Mouse (Mus musculus) hindbrain, embryonic 13.5 days (tissue): ENCODE measurements around the gene Epb41l5. TPM values are rescaled to one million over a fixed set of nuclear protein-coding genes. Genes with fewer than 3 reads are reported as not detected.
A peak's percentile ranks its signal among the peaks of the same experiment; 100 is the strongest.

Source experiments
- ATAC-seq: fragments of 200-750 bp; cut with Nextera tagmentation; 2 replicates; pipeline ENCODE4 v1.8.0; 2017; ENCODE audit warnings: moderate TSS enrichment; ENCODE audit not compliant: low FRiP score
- H3K27ac ChIP-seq: fragments of 300-500 bp; sonication (generic); 2 replicates; pipeline ENCODE4 v1.5.1; 2015; ENCODE audit warnings: inconsistent platforms, mild to moderate bottlenecking, moderate library complexity
- H3K27me3 ChIP-seq: fragments of 300-500 bp; sonication (generic); 2 replicates; pipeline ENCODE4 v1.6.1; 2015; ENCODE audit warnings: mild to moderate bottlenecking, inconsistent platforms
- H3K36me3 ChIP-seq: fragments of 300-500 bp; sonication (generic); 2 replicates; pipeline ENCODE4 v1.6.1; 2015; ENCODE audit warnings: mild to moderate bottlenecking, inconsistent platforms
- H3K4me1 ChIP-seq: fragments of 300-500 bp; sonication (generic); replicated peaks from 2 replicates; pipeline ENCODE4 v1.6.1; 2015; ENCODE audit warnings: inconsistent platforms
- H3K4me2 ChIP-seq: fragments of 300-500 bp; sonication (generic); 2 replicates; pipeline ENCODE4 v1.6.1; 2015; ENCODE audit warnings: inconsistent platforms, mild to moderate bottlenecking, moderate library complexity
- H3K4me3 ChIP-seq: fragments of 300-500 bp; sonication (generic); 2 replicates; pipeline ENCODE4 v1.5.1; 2015; ENCODE audit warnings: mild to moderate bottlenecking, inconsistent platforms
- H3K9ac ChIP-seq: fragments of 300-500 bp; sonication (generic); 2 replicates; pipeline ENCODE4 v1.6.1; 2015; ENCODE audit warnings: mild to moderate bottlenecking, inconsistent platforms
- H3K9me3 ChIP-seq: fragments of 300-500 bp; sonication (generic); 2 replicates; pipeline ENCODE4 v1.6.1; 2016; ENCODE audit warnings: inconsistent platforms
- WGBS: fragments of 180-500 bp; shearing (Covaris S2); methylation state at CpG from one replicate; pipeline ENCODE4 v1.1.7; 2015; 5-methylcytosine and 5-hydroxymethylcytosine counted together
- polyA plus RNA-seq: library from polyadenylated mRNA; unstranded; fragments of >200 nt; fragmentation: Nextera tagmentation; extraction: Ambion mirVana; gene quantifications from 2 replicates; pipeline ENCODE4 v1.2.1, GENCODE M21; 2015

Gene Epb41l5
- polyA plus RNA-seq, result 18.5 and 19.0 TPM in 2 replicates

DNA sequence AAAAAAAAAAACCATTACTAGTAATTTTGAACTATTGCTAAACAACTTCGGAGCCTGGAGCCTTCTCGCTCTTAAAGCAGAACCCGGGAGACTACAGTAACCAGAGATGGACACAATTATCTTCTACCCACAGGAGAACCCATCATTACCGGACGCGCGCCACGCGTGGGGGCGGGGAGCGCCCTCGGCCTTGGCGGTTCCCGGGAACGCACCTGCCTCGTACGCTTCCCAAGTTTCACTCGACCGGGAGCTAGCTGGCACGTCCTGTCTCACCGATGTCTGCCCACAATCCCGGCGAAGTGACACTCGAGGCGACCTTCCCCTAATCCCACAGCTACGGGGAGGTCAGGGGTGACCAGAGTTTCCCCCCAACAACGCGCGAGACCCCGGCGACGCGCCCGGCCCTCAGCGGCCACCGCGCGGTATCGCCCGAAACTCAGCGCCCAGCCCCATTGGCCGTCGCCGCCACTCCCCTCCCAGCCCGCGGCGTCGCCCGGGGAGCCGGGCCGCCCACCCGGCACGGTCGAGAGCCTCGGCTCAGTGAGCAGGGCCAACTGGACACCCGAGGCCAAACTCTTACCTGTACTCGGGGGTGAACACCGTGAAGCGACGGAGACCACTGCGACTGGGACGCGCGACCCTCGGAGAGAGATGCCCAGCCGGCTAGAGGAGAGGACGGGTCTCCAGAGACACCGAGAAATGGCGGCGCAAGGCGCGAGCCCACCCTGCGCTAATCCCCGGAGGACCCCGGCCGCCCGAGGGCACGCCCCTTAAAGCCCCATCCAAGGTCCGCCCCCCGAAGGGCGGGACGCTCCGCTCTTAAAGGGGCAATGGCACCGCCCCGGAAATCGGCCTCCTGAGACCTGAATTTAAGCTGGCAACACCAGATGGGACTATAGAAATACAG lies at the start of gene Epb41l5:
Gene Epb41l5, minus strand, starts transcription at position 796 of the 907 bp plus-strand sequence.
- peak within 1 kb of the TSS; percentile 72 for H3K4me3 ChIP-seq
- WGBS, result under 1% methylated on average over 86 of the region's 86 CpGs
- ATAC-seq, result peak; percentile 97
- peaks cover 8% of the 10 kb centered on the region; the same call in 1 of the 2 replicates for H3K4me1 ChIP-seq
- H3K36me3 ChIP-seq, result no peaks in the 10 kb centered on the region
- peak within 1 kb of the TSS; percentile 75 for H3K27ac ChIP-seq
- peak within 1 kb of the TSS; percentile 64 for H3K4me2 ChIP-seq
- no peaks in the 10 kb centered on the region for H3K9me3 ChIP-seq
- H3K9ac ChIP-seq, result peak within 1 kb of the TSS; percentile 77
- H3K27me3 ChIP-seq, result no peaks in the 10 kb centered on the region

DNA sequence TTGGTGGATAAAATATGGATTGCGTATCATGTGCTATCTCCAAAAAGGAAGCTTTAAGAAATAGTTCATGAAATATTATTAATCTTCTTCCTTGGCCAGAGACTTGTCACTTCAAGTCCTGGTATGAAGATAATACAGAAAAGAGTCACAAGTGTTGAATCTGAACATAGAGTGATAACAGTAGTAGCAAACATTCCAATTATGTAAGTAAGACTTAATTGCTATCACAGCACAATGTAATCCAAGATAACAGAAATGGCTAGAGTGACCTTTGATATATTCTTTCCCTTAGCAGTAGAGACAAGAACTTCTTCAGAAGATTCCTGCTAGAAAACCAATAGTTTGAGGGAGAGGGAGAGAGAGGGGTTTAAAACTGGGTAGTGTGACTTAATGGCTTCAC lies 48.1 kb upstream of the Epb41l5 start:
- no peaks in the 10 kb centered on the region for H3K4me1 ChIP-seq
- no peaks in the 10 kb centered on the region for H3K27me3 ChIP-seq
- 96% methylated on average over 1 of the region's 1 CpGs for WGBS
- no peak for ATAC-seq
- H3K9ac ChIP-seq, result no peak overlapping the region
- H3K4me3 ChIP-seq, result no peak overlapping the region
- H3K9me3 ChIP-seq, result no peaks in the 10 kb centered on the region
- H3K27ac ChIP-seq, result no peak overlapping the region
- H3K4me2 ChIP-seq, result no peak overlapping the region
- H3K36me3 ChIP-seq, result peaks cover 25% of the 10 kb centered on the region

DNA sequence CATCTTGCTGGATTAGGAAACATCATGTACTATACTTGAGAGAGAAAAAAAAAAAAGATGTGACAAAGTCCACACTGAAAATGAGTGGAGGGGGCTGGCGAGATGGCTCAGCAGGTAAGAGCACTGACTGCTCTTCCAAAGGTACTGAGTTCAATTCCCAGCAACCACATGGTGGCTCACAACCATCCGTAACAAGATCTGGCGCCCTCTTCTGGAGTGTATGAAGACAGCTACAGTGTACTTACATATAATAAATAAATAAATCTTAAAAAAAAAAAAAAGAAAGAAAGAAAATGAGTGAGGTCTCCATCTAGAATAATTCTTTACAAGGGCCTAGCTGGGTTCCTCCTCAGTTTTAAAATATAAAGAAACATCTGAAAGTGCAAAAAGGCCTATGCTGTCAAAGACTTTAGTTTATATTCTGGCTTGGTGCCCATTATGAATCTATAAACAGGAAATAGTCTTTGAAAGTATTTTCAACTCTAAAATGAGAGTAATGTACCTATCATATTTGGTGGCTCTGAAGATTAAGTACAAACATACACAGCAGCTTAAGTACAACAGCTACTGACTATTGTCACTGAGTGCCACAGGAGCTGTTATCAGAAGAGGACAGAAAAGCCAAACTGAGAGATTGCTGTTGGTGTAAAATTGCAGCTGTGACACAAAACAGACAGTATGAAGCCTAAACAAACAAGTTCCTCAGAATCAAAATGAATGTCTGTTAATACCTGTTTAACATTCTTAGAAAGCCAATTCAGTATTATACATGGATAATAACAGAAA lies 37.2 kb upstream of the Epb41l5 start:
- H3K4me3 ChIP-seq, result no peak overlapping the region
- no peak overlapping the region for H3K4me2 ChIP-seq
- no peak overlapping the region for H3K27ac ChIP-seq
- peaks cover 17% of the 10 kb centered on the region for H3K36me3 ChIP-seq
- no peak overlapping the region for H3K9ac ChIP-seq
- H3K4me1 ChIP-seq, result no peaks in the 10 kb centered on the region
- H3K27me3 ChIP-seq, result no peaks in the 10 kb centered on the region
- H3K9me3 ChIP-seq, result no peaks in the 10 kb centered on the region
- WGBS, result 96% methylated on average over 3 of the region's 3 CpGs
- ATAC-seq, result no peak

DNA sequence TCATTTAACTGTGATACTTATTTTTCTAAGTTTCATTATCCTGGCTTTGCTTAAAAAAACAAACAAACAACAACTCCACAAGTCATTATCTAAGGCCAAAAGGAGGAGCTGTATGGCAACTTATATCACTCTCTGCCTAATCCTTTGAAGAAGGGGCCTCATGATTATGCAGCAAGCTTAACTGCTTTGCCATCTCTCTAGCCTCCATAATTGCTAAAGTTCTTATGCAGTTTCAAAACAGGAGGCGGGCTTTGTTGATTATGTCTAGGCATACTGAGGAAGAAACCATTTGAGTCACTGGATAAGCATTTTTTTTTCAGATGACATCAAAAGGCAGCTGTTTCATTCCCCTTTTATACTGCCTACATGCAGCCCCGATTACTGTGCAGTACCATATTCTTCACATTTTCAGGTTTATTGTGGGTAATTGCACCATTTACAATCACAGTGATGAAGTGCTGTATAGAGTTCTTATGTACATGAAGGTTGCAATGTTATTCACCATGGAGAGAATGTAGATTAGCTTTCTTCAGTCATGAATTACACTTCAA lies 32.9 kb upstream of the Epb41l5 start:
- peaks cover 28% of the 10 kb centered on the region for H3K36me3 ChIP-seq

DNA sequence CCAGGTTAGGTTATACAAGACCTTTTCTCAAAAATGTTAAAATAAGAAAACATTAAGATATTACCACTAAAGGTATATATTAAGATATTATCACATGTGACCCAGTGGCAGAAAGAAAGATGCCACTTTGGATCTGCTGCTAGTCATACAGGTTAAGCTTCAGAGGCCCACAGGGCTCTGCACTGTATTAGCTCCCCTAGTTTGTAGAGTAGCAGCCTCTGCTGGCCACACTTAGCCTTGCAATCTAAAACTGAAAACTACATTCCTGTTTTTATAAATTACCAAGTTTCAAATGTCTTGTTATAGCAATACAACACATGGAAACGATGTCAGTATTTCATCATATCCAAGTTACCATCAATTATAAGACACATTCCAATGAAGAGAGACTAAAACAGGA lies 26.2 kb upstream of the Epb41l5 start:
- Histone ChIP-seq H3K4me3 (no peak overlapping the region), H3K36me3 (peaks cover 25% of the 10 kb centered on the region), H3K4me1 (no peaks in the 10 kb centered on the region), H3K4me2 (no peak overlapping the region), H3K9ac (no peak overlapping the region), H3K9me3 (no peaks in the 10 kb centered on the region), H3K27ac (no peak overlapping the region), H3K27me3 (no peaks in the 10 kb centered on the region)
- WGBS, result 80% methylated on average over 1 of the region's 1 CpGs
- ATAC-seq, result peak; percentile 71; the same call in 1 of the 2 replicates

More for the DNA sequence above, 32.9 kb upstream of the Epb41l5 start:
- Histone ChIP-seq H3K9me3 (no peaks in the 10 kb centered on the region), H3K4me3 (no peak overlapping the region), H3K9ac (no peak overlapping the region), H3K4me2 (no peak overlapping the region), H3K27me3 (no peaks in the 10 kb centered on the region), H3K27ac (no peak overlapping the region), H3K4me1 (no peaks in the 10 kb centered on the region)
- ATAC-seq, result no peak
- whole genome bisulfite sequencing, result 88% methylated on average over 2 of the region's 2 CpGs

DNA sequence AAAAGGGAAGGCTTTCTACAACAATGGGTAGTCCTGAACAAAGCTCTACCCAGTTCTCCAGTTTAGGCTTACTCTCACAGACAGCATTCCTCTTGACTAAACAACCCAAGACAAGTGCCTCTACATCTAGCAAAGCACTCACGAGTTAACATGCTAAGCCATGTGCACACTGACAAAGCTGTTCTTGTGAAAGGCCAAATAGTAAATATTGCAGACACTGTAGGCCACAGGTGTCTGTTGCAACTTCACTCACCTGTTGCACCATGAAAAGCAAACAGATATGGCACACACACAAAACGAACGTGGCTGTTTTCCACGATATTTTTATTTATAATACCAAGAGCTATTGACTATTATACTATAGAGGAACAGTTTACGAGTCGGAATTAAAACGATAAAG lies 18.1 kb upstream of the Epb41l5 start:
- Histone ChIP-seq H3K9me3 (no peaks in the 10 kb centered on the region), H3K36me3 (peaks cover 15% of the 10 kb centered on the region), H3K4me1 (no peaks in the 10 kb centered on the region), H3K4me3 (no peak overlapping the region), H3K27me3 (no peaks in the 10 kb centered on the region), H3K4me2 (no peak overlapping the region), H3K27ac (no peak overlapping the region), H3K9ac (no peak overlapping the region)
- no peak for ATAC-seq
- 96% methylated on average over 7 of the region's 7 CpGs for WGBS

DNA sequence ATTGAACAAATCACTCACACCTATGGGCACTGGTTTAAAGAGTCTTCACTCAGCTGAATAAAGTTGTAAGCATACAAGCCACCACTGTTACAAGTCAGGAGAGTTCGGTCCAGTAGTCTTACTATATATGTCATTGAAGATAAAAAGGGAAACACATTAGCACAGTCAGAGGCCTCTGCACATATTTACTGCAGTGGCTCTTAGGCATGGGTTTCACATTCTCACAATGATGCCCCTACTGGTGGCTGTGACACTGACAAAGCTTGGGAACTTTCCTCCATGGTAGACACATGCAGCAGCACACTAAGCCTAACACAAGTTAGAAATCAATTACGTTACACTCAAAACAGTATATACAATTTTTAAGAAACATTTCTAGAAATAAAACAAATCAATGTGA lies 5.5 kb upstream of the Epb41l5 start:
- no peak overlapping the region for H3K4me3 ChIP-seq
- H3K27ac ChIP-seq, result no peak overlapping the region
- H3K4me1 ChIP-seq, result no peaks in the 10 kb centered on the region
- ATAC-seq, result no peak
- H3K9ac ChIP-seq, result no peak overlapping the region
- H3K9me3 ChIP-seq, result no peaks in the 10 kb centered on the region
- peaks cover 3% of the 10 kb centered on the region for H3K36me3 ChIP-seq
- H3K27me3 ChIP-seq, result no peaks in the 10 kb centered on the region
- WGBS, result 99% methylated on average over 2 of the region's 2 CpGs
- H3K4me2 ChIP-seq, result no peak overlapping the region

DNA sequence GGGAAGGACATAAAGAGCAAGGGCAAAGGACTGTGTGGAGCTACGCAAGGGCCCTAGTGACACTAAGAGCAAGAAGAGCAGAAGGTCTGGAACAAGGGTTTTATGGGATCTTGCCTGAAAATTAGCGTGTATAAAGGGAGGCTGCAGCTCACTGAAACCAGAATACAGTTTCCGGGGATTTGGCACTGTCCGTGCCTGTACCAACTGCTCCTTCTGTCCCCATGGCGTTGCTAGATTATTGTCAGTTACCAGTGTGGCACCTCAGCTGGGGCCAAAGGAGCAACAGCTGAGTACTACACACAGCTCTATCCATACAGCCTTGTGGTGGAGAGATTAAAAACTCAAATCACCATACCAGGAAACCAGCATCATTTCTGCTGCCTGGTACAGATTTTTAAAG lies 1.6 kb upstream of the Epb41l5 start:
- WGBS, result 93% methylated on average over 5 of the region's 5 CpGs

DNA sequence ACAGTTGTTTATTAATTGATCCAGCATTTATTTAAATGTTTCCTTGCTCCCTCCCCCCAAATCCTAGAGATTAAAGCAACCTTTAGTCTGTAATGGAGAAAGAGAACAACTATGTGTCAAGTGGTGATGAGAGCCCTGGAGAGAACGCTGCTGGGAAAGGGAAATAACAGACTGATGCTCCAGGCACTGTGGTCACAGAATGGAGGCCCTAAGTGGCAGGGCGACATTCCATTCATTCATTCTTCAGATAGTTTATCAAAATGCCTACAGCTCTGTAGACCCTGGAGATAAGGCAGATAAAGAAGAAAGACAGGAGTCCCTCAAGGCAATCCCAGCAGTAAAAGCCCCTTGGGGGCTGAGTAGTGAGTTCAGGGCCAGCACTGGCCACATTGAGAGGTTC lies 827 bp upstream of the Epb41l5 start:
- no peaks in the 10 kb centered on the region for H3K36me3 ChIP-seq
- ATAC-seq, result no peak
- no peak overlapping the region for H3K4me3 ChIP-seq
- H3K27me3 ChIP-seq, result no peaks in the 10 kb centered on the region
- H3K9me3 ChIP-seq, result no peaks in the 10 kb centered on the region
- 77% methylated on average over 2 of the region's 2 CpGs for WGBS
- H3K9ac ChIP-seq, result no peak overlapping the region
- no peak overlapping the region for H3K27ac ChIP-seq
- peaks cover 8% of the 10 kb centered on the region; the same call in 1 of the 2 replicates for H3K4me1 ChIP-seq
- no peak overlapping the region for H3K4me2 ChIP-seq

More for the DNA sequence above, 1.6 kb upstream of the Epb41l5 start:
- Histone ChIP-seq H3K9ac (no peak overlapping the region), H3K4me3 (no peak overlapping the region), H3K36me3 (no peaks in the 10 kb centered on the region), H3K27me3 (no peaks in the 10 kb centered on the region), H3K4me1 (peaks cover 8% of the 10 kb centered on the region; the same call in 1 of the 2 replicates), H3K4me2 (no peak overlapping the region), H3K27ac (no peak overlapping the region), H3K9me3 (no peaks in the 10 kb centered on the region)
- ATAC-seq, result no peak

DNA sequence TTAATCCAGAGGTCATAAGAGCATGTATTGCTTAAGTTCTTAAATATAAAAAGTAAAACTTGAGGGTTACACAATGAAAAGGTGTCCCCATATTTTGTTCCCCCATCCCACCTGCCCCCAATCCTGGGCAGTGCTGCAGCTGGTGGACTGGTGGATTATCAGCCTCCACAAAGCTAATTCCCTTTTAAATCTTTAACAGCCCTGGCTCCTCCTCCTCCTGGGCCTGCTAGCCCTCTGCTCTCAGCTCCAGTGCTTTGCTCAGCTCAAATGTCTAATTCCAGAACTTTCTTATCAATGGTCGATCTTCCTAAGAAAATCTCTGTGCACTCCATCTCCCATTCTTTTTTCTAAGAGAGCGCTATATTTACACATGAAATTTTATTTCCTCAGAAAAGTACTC lies 2.4 kb downstream of the Epb41l5 start:
- ATAC-seq, result no peak
- Histone ChIP-seq H3K36me3 (no peaks in the 10 kb centered on the region), H3K27me3 (no peaks in the 10 kb centered on the region), H3K4me3 (no peak overlapping the region), H3K9me3 (no peaks in the 10 kb centered on the region), H3K27ac (no peak overlapping the region), H3K4me1 (peaks cover 12% of the 10 kb centered on the region), H3K4me2 (no peak overlapping the region), H3K9ac (no peak overlapping the region)
- 88% methylated on average over 2 of the region's 2 CpGs for WGBS

DNA sequence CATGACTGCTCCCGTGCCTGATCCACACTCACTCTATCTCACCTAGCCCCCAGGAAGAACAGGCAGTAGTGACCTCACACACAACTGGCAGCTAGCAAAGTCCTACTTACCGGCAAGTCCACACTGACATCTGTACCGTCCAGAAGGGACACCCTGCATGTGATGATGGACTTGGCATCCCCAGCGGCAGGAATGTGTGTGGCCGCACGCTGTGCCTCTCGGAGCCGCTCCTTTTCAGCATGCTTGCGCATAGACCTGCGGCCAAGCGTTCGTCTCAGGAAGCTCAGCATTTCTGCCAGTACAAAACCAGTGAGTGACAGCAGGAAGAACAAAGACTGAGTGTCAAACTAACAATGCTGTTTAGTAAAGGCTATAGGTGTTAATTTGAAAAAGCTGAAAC lies 6.4 kb downstream of the Epb41l5 start:
- ATAC-seq, result peak; percentile 39; the same call in 1 of the 2 replicates
- no peaks in the 10 kb centered on the region for H3K27me3 ChIP-seq
- H3K9me3 ChIP-seq, result no peaks in the 10 kb centered on the region
- no peak overlapping the region for H3K4me2 ChIP-seq
- H3K9ac ChIP-seq, result 0 out of 2 replicates have a peak overlapping the region, but pooled peaks have one; percentile 43
- H3K4me3 ChIP-seq, result no peak overlapping the region
- H3K27ac ChIP-seq, result no peak overlapping the region
- 27% methylated on average over 12 of the region's 12 CpGs for WGBS
- no peaks in the 10 kb centered on the region for H3K36me3 ChIP-seq
- peaks cover 4% of the 10 kb centered on the region for H3K4me1 ChIP-seq
